7 mouse cellular contexts compared by ENCODE assay signal in the genomic region with DNA sequence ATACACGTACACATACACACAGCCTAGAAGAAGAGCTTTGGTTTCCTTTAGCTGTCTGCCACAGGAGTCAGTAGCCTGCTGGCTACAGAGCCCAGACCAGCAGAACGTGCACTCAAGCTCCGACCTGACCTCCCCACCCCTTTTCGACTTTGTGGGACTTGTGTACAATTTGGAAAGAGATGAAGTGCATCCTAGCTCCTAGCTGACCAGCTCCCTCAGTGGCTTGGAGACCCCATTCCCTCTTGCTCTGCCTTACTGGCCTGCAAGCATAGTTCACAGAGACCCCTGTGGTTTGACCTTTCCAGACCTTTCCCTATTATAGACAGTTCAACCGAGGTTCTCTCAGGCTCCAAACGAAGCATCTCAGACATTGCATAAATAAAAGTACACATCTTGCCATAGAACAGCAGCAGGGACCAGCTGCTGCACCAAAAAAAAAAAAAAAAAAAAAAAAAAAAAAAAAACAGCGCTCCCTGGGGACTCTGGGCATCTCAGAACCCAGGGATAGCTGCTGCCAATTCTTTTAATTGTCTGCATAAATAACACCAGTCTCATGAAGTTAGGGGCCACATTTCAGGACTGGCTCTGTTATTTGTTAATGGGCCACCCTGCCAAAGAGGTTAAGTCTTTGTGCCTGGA.
DNase-seq lines count a peak whose midpoint lies in the region; ATAC-seq and TF ChIP-seq lines count a peak whose summit lies in the region.

No protein-coding gene starts in this region.

- no peak for TF ChIP-seq RAD21 in CH12.LX (IDR thresholded peaks at IDR 0.05; ENCODE audit: low read depth, low read length)

- H3K9ac ChIP-seq in CH12.LX (ENCODE audit: insufficient read depth, low read depth), result no peak overlapping the region
- H3K9ac ChIP-seq in hindbrain, embryonic 13.5 days, result peak overlapping the region; percentile 68

- no peak overlapping the region for H3K4me3 ChIP-seq in CH12.LX (replicated peaks in 1 of 3; ENCODE audit: low read depth in 2 of 3, low read length in 2 of 3, poor library complexity in 1 of 3)
- peak overlapping the region; percentile 48 for H3K4me3 ChIP-seq in hindbrain, embryonic 13.5 days

- in situ Hi-C loops in CH12.LX (cut with MboI; ENCODE audit: low pct_ligation_motif_present, low pct_unique_long_range_greater_than_20kb, low sequenced_read_pairs), result no loop called here

- H3K79me2 ChIP-seq in CH12.LX (replicated peaks; ENCODE audit: control insufficient read depth, extremely low read depth, insufficient read depth, poor library complexity, severe bottlenecking), result no peaks in the 10 kb centered on the region

- DNase-seq in CH12.LX (ENCODE audit: extremely low read depth) (no peak), MN1 (ENCODE audit: low spot score) (peak; percentile 74)
- peak; percentile 45 for DNase-seq in lung, postnatal 10 days
- no peak for DNase-seq in urinary bladder, postnatal 25 days (ENCODE audit: low spot score)
- DNase-seq in left cerebral cortex, postnatal 36 days (ENCODE audit: low spot score in 2 of 2), result no peak

- no peak for TF ChIP-seq EP300 in CH12.LX (IDR thresholded peaks at IDR 0.05; ENCODE audit: low read length)

- TF ChIP-seq CTCF in CH12.LX (conservative IDR thresholded peaks at IDR 0.05 in 1 of 2, IDR thresholded peaks at IDR 0.05 in 1 of 2; ENCODE audit: low read depth in 2 of 2, low read length in 2 of 2), result no peak

- intact Hi-C loops in left cerebral cortex, postnatal 36 days (cut with DNase I), result loop anchor here (5.0 kb wide), 1 partner anchor 293 kb away; the partner anchor contains the start of gene Map3k1

- no peaks in the 10 kb centered on the region for H3K9me3 ChIP-seq in CH12.LX (replicated peaks; ENCODE audit: low read length)
- H3K9me3 ChIP-seq in hindbrain, embryonic 13.5 days, result no peaks in the 10 kb centered on the region

- H3K4me2 ChIP-seq in CH12.LX (ENCODE audit: insufficient read depth, low read depth, poor library complexity, severe bottlenecking), result no peak overlapping the region
- peak overlapping the region; percentile 59 for H3K4me2 ChIP-seq in hindbrain, embryonic 13.5 days

- dilution Hi-C loops in CH12.LX (cut with MboI; ENCODE audit: extremely low pct_ligation_motif_present, extremely low pct_unique_long_range_greater_than_20kb, low sequenced_read_pairs), result no loop called here

- ATAC-seq in hindbrain, embryonic 13.5 days (ENCODE audit: low FRiP score), result peak; percentile 40
- no peak for ATAC-seq in erythroid progenitor cell, adult 5-6 weeks (replicated peaks; ENCODE audit: low FRiP score, poor library complexity, severe bottlenecking)

- no peak overlapping the region for H3K27ac ChIP-seq in CH12.LX (ENCODE audit: insufficient read depth, low read depth)
- H3K27ac ChIP-seq in hindbrain, embryonic 13.5 days, result peak overlapping the region; percentile 89

- TF ChIP-seq POLR2A in CH12.LX (IDR thresholded peaks at IDR 0.05; ENCODE audit: low read depth, low read length), result no peak

- 26% methylated on average over 7 of the region's 7 CpGs for WGBS in hindbrain, embryonic 13.5 days

- no peaks in the 10 kb centered on the region for H3K27me3 ChIP-seq in CH12.LX (replicated peaks)
- 0 out of 2 replicates have a peak, but pooled peaks cover 6% of the 10 kb centered on the region for H3K27me3 ChIP-seq in hindbrain, embryonic 13.5 days

- H3K36me3 ChIP-seq in CH12.LX (replicated peaks in 1 of 2; ENCODE audit: control insufficient read depth in 1 of 2, insufficient read depth in 1 of 2, low read length in 1 of 2), result no peaks in the 10 kb centered on the region
- no peaks in the 10 kb centered on the region for H3K36me3 ChIP-seq in hindbrain, embryonic 13.5 days

- no peaks in the 10 kb centered on the region for H3K4me1 ChIP-seq in CH12.LX (ENCODE audit: control insufficient read depth in 1 of 2, insufficient read depth in 2 of 2)
- peaks cover 17% of the 10 kb centered on the region for H3K4me1 ChIP-seq in hindbrain, embryonic 13.5 days (replicated peaks)

TF ChIP-seq in CH12.LX, 34 proteins besides CTCF, POLR2A, EP300 and RAD21:
- TF ChIP-seq TBP (conservative IDR thresholded peaks at IDR 0.05; ENCODE audit: low read depth, low read length) (no peak), ZNF384 (IDR thresholded peaks at IDR 0.05; ENCODE audit: low read depth, low read length) (peak; percentile 76)

Comparison
In these comparisons a context has a peak if more than half of its experiments do, and no peak if none do; other contexts are left out.
1. DNase-seq: peak in MN1 (single experiment) and lung, postnatal 10 days (single experiment); none in CH12.LX (single experiment), urinary bladder, postnatal 25 days (single experiment) and left cerebral cortex, postnatal 36 days (0 of 2).